In the genomic region with DNA sequence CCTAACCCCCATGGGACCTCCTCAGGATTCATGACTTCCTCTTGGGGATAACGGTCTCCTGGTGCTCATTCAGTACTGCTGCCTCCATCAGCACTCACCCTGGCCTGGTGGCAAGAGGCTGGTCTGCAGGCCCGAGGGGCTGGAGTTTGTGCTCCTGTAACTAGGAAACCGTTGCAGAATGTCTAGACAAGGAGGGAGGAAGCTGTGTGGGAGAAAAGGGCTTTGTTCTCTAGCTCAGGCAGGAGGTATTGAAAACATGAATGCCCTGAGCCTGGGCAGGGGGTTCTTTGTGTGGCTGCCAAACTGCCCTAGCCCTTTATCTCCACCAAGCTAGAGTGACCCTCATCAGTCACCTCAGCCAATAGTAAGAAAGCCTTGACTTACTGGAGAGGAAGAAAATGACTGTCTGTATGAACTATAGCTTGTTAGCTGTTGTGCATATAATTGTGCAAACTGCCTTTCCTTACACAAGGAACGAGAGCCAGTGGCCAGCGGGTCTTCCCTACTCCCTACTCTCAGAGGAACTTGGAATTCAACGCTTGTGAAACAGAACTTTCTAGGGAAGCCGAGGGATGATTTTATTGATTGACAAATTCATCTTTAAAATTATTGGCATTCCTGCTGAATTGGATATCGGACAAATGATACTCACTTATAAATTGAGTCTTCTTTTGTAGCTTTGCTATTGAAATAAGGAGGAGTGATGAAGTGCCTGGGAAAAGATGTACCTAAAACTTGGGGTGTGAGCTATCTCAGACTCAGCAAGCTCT, we compare ENCODE assay signal across 8 mouse cellular contexts. TPM values are rescaled to one million over a fixed set of nuclear protein-coding genes. Genes with fewer than 3 reads are reported as not detected.
A peak's percentile ranks its signal among the peaks of the same experiment; 100 is the strongest.
DNase-seq lines count a peak whose midpoint lies in the region; ATAC-seq and TF ChIP-seq lines count a peak whose summit lies in the region.

No protein-coding gene starts in this region.

- H3K27me3 ChIP-seq in limb, embryonic 14.5 days (ENCODE audit: control insufficient read depth, insufficient read depth, low read length), result no peaks in the 10 kb centered on the region
- no peaks in the 10 kb centered on the region for H3K27me3 ChIP-seq in liver, embryonic 11.5 days (replicated peaks; ENCODE audit: control insufficient read depth, insufficient read depth, low read length)

- H3K27ac ChIP-seq in limb, embryonic 14.5 days (replicated peaks; ENCODE audit: low read depth, low read length), result 0 out of 2 replicates have a peak overlapping the region, but pooled peaks have one; percentile 28
- H3K27ac ChIP-seq in liver, embryonic 11.5 days (ENCODE audit: low read depth, low read length), result no peak overlapping the region

- peak; percentile 31 for DNase-seq in cerebellum, adult 8-10 months
- DNase-seq in cerebellum, adult 11 months, result no peak
- DNase-seq in right cerebral cortex, postnatal 10 days (ENCODE audit: low spot score in 2 of 2), result peak; percentile 49 to 71
- DNase-seq in right cerebral cortex, postnatal 25 days, result no peak
- no peak for DNase-seq in limb, embryonic 14.5 days (ENCODE audit: low spot score)
- DNase-seq in liver, embryonic 11.5 days (ENCODE audit: low spot score), result no peak
- no peak for DNase-seq in frontal cortex, postnatal 10 days (ENCODE audit: low spot score in 2 of 2)
- DNase-seq in frontal cortex, adult 2 months (ENCODE audit: extremely low spot score in 1 of 2, low spot score in 1 of 2), result no peak

- no peak for TF ChIP-seq POLR2A in limb, embryonic 14.5 days (IDR thresholded peaks at IDR 0.05; ENCODE audit: borderline replicate concordance, extremely low read depth, insufficient read depth, insufficient read length)

- no peaks in the 10 kb centered on the region for H3K9me3 ChIP-seq in limb, embryonic 14.5 days (ENCODE audit: control insufficient read depth, low read length)
- H3K9me3 ChIP-seq in liver, embryonic 11.5 days (ENCODE audit: control insufficient read depth, low read length), result no peaks in the 10 kb centered on the region

- H3K4me2 ChIP-seq in limb, embryonic 14.5 days (replicated peaks; ENCODE audit: low read depth, low read length, severe bottlenecking), result no peak overlapping the region
- no peak overlapping the region for H3K4me2 ChIP-seq in liver, embryonic 11.5 days

- WGBS in limb, embryonic 14.5 days, result 56% methylated on average over 8 of the region's 8 CpGs
- 67% methylated on average over 8 of the region's 8 CpGs for WGBS in liver, embryonic 11.5 days

- H3K9ac ChIP-seq in limb, embryonic 14.5 days (ENCODE audit: low read depth, low read length, severe bottlenecking), result no peak overlapping the region
- no peak overlapping the region for H3K9ac ChIP-seq in liver, embryonic 11.5 days (ENCODE audit: low read depth, low read length)

- H3K36me3 ChIP-seq in limb, embryonic 14.5 days (ENCODE audit: control insufficient read depth, insufficient read depth, low read length), result no peaks in the 10 kb centered on the region
- H3K36me3 ChIP-seq in liver, embryonic 11.5 days (ENCODE audit: control insufficient read depth, insufficient read depth, low read length), result no peaks in the 10 kb centered on the region

- ATAC-seq in limb, embryonic 14.5 days (ENCODE audit: low FRiP score, low read depth), result 0 out of 2 replicates have a peak, but pooled peaks have one; percentile 15
- no peak for ATAC-seq in liver, embryonic 11.5 days (replicated peaks; ENCODE audit: low FRiP score)

- no peaks in the 10 kb centered on the region; the same call in 1 of the 2 replicates for H3K4me1 ChIP-seq in limb, embryonic 14.5 days (ENCODE audit: control insufficient read depth, insufficient read depth, low read length)
- no peaks in the 10 kb centered on the region for H3K4me1 ChIP-seq in liver, embryonic 11.5 days (replicated peaks; ENCODE audit: control insufficient read depth, insufficient read depth, low read length)

- H3K4me3 ChIP-seq in limb, embryonic 14.5 days (replicated peaks; ENCODE audit: low read length), result no peak overlapping the region
- H3K4me3 ChIP-seq in liver, embryonic 11.5 days (ENCODE audit: low read depth, low read length), result no peak overlapping the region

RNA-seq across cellular contexts. Expression of gene Scrn1, which starts 11.8 kb away (rescaled TPM):
- polyA plus RNA-seq in limb, embryonic 14.5 days (2012; rRNA removed), result 6.3 and 8.9 TPM in 2 replicates
- 8.0 and 9.6 TPM in 2 replicates for polyA plus RNA-seq in limb, embryonic 14.5 days (2014; fragmentation: Nextera tagmentation; extraction: Ambion mirVana)
- 2.9 and 3.0 TPM in 2 replicates for polyA plus RNA-seq in liver, embryonic 11.5 days (2014; fragmentation: Nextera tagmentation; extraction: Ambion mirVana)
- polyA plus RNA-seq in frontal cortex, adult 2 months (2012; rRNA removed), result 101 and 121 TPM in 2 replicates

RNA-seq across cellular contexts. Expression of gene Plekha8, which starts 40.4 kb away (rescaled TPM):
- 12.6 and 15.5 TPM in 2 replicates for polyA plus RNA-seq in limb, embryonic 14.5 days (2012; rRNA removed)
- 14.0 and 15.5 TPM in 2 replicates for polyA plus RNA-seq in limb, embryonic 14.5 days (2014; fragmentation: Nextera tagmentation; extraction: Ambion mirVana)
- 7.9 and 9.7 TPM in 2 replicates for polyA plus RNA-seq in liver, embryonic 11.5 days (2014; fragmentation: Nextera tagmentation; extraction: Ambion mirVana)
- polyA plus RNA-seq in frontal cortex, adult 2 months (2012; rRNA removed), result 7.6 and 8.0 TPM in 2 replicates

RNA-seq across cellular contexts. Expression of gene Fkbp14, which starts 42.6 kb away (rescaled TPM):
- polyA plus RNA-seq in limb, embryonic 14.5 days (2012; rRNA removed), result 57.0 and 59.1 TPM in 2 replicates
- 59.6 and 71.0 TPM in 2 replicates for polyA plus RNA-seq in limb, embryonic 14.5 days (2014; fragmentation: Nextera tagmentation; extraction: Ambion mirVana)
- 11.0 and 11.9 TPM in 2 replicates for polyA plus RNA-seq in liver, embryonic 11.5 days (2014; fragmentation: Nextera tagmentation; extraction: Ambion mirVana)
- polyA plus RNA-seq in frontal cortex, adult 2 months (2012; rRNA removed), result 12.7 and 13.7 TPM in 2 replicates

Comparison
In these comparisons a context has a peak if more than half of its experiments do, and no peak if none do; other contexts are left out.
1. DNase-seq: peak in cerebellum, adult 8-10 months (single experiment) and right cerebral cortex, postnatal 10 days (2 of 2); none in cerebellum, adult 11 months (single experiment), right cerebral cortex, postnatal 25 days (single experiment), limb, embryonic 14.5 days (single experiment), liver, embryonic 11.5 days (single experiment), frontal cortex, postnatal 10 days (0 of 2) and frontal cortex, adult 2 months (0 of 2).